Mouse (Mus musculus): ENCODE data around the gene Farsb. TPM values are rescaled to one million over a fixed set of nuclear protein-coding genes. Genes with fewer than 3 reads are reported as not detected.

Gene Farsb
- polyA plus RNA-seq, 1 experiment from 2014 or later = 120 TPM

- no peaks in the 10 kb centered on the region for H3K9me3 ChIP-seq (replicated peaks)
- H3K9ac ChIP-seq = no peak overlapping the region
- H3K27me3 ChIP-seq = 0 out of 2 replicates have a peak, but pooled peaks cover 5% of the 10 kb centered on the region
- H3K36me3 ChIP-seq = no peaks in the 10 kb centered on the region
- WGBS = 98% methylated on average over 4 of the region's 4 CpGs
- H3K4me2 ChIP-seq (replicated peaks) = no peak overlapping the region
- ATAC-seq (ENCODE audit: low FRiP score) = no peak
- H3K4me1 ChIP-seq = peaks cover under 1% of the 10 kb centered on the region; the same call in 1 of the 2 replicates
- no peak overlapping the region for H3K4me3 ChIP-seq
- H3K27ac ChIP-seq = no peak overlapping the region
Measured at GRCm38 (mm10) chr1:78401413-78401812, 87.3 kb downstream of the Farsb start.

GRCm38 (mm10) chr1:78399755-78400154 is 88.9 kb downstream of the Farsb start:
- Histone ChIP-seq H3K4me3 (no peak overlapping the region), H3K27me3 (0 out of 2 replicates have a peak, but pooled peaks cover 5% of the 10 kb centered on the region), H3K9me3 (replicated peaks) (no peaks in the 10 kb centered on the region), H3K4me1 (peaks cover 10% of the 10 kb centered on the region), H3K27ac (no peak overlapping the region), H3K9ac (no peak overlapping the region), H3K4me2 (replicated peaks) (no peak overlapping the region), H3K36me3 (no peaks in the 10 kb centered on the region)
- 91% methylated on average over 3 of the region's 3 CpGs for WGBS
- no peak for ATAC-seq (ENCODE audit: low FRiP score)

GRCm38 (mm10) chr1:78396320-78396913 is 92.3 kb downstream of the Farsb start:
- H3K4me1 ChIP-seq = peaks cover 10% of the 10 kb centered on the region
- H3K4me3 ChIP-seq = no peak overlapping the region
- H3K9me3 ChIP-seq (replicated peaks) = no peaks in the 10 kb centered on the region
- no peak overlapping the region for H3K27ac ChIP-seq
- no peak overlapping the region for H3K9ac ChIP-seq
- 0 out of 2 replicates have a peak, but pooled peaks cover 5% of the 10 kb centered on the region for H3K27me3 ChIP-seq
- no peaks in the 10 kb centered on the region for H3K36me3 ChIP-seq
- no peak overlapping the region for H3K4me2 ChIP-seq (replicated peaks)
- no peak for ATAC-seq (ENCODE audit: low FRiP score)
- 43% methylated on average over 8 of the region's 8 CpGs for WGBS

- Histone ChIP-seq H3K4me3 (no peak overlapping the region), H3K4me1 (peaks cover 10% of the 10 kb centered on the region), H3K27me3 (0 out of 2 replicates have a peak, but pooled peaks cover 5% of the 10 kb centered on the region), H3K36me3 (no peaks in the 10 kb centered on the region), H3K9me3 (replicated peaks) (no peaks in the 10 kb centered on the region), H3K27ac (no peak overlapping the region), H3K9ac (no peak overlapping the region), H3K4me2 (replicated peaks) (no peak overlapping the region)
- ATAC-seq (ENCODE audit: low FRiP score) = peak; percentile 63
- WGBS = 28% methylated on average over 6 of the region's 6 CpGs
Measured at GRCm38 (mm10) chr1:78395737-78396136, 93.0 kb downstream of the Farsb start.

- H3K9me3 ChIP-seq (replicated peaks) = no peaks in the 10 kb centered on the region
- no peaks in the 10 kb centered on the region for H3K36me3 ChIP-seq
- no peak overlapping the region for H3K4me3 ChIP-seq
- no peak overlapping the region for H3K4me2 ChIP-seq (replicated peaks)
- WGBS = 67% methylated on average over 8 of the region's 8 CpGs
- no peak overlapping the region for H3K27ac ChIP-seq
- H3K27me3 ChIP-seq = 0 out of 2 replicates have a peak, but pooled peaks cover 5% of the 10 kb centered on the region
- H3K9ac ChIP-seq = no peak overlapping the region
- H3K4me1 ChIP-seq = peaks cover 10% of the 10 kb centered on the region
- ATAC-seq (ENCODE audit: low FRiP score) = no peak
Measured at GRCm38 (mm10) chr1:78395191-78395735, 93.4 kb downstream of the Farsb start.

- H3K4me3 ChIP-seq = no peak overlapping the region
- no peaks in the 10 kb centered on the region for H3K36me3 ChIP-seq
- H3K9ac ChIP-seq = no peak overlapping the region
- no peak overlapping the region for H3K27ac ChIP-seq
- no peak for ATAC-seq (ENCODE audit: low FRiP score)
- no peak overlapping the region for H3K4me2 ChIP-seq (replicated peaks)
- H3K4me1 ChIP-seq = peaks cover 3% of the 10 kb centered on the region; the same call in 1 of the 2 replicates
- 13% methylated on average over 3 of the region's 3 CpGs for WGBS
- H3K27me3 ChIP-seq = no peaks in the 10 kb centered on the region
- no peaks in the 10 kb centered on the region for H3K9me3 ChIP-seq (replicated peaks)
Measured at GRCm38 (mm10) chr1:78388848-78389247, 99.8 kb downstream of the Farsb start.

GRCm38 (mm10) chr1:78387854-78388253 is 100.8 kb downstream of the Farsb start:
- ATAC-seq (ENCODE audit: low FRiP score) = no peak
- H3K9me3 ChIP-seq (replicated peaks) = no peaks in the 10 kb centered on the region
- no peak overlapping the region for H3K4me2 ChIP-seq (replicated peaks)
- no peaks in the 10 kb centered on the region for H3K36me3 ChIP-seq
- no peak overlapping the region for H3K27ac ChIP-seq
- H3K27me3 ChIP-seq = no peaks in the 10 kb centered on the region
- H3K4me3 ChIP-seq = no peak overlapping the region
- peaks cover 3% of the 10 kb centered on the region; the same call in 1 of the 2 replicates for H3K4me1 ChIP-seq
- H3K9ac ChIP-seq = no peak overlapping the region
- WGBS = 50% methylated on average over 4 of the region's 4 CpGs

- no peaks in the 10 kb centered on the region for H3K9me3 ChIP-seq (replicated peaks)
- H3K27me3 ChIP-seq = no peaks in the 10 kb centered on the region
- no peaks in the 10 kb centered on the region for H3K4me1 ChIP-seq
- no peak overlapping the region for H3K9ac ChIP-seq
- no peak overlapping the region for H3K4me2 ChIP-seq (replicated peaks)
- ATAC-seq (ENCODE audit: low FRiP score) = no peak
- 88% methylated on average over 4 of the region's 4 CpGs for WGBS
- H3K4me3 ChIP-seq = no peak overlapping the region
- no peaks in the 10 kb centered on the region for H3K36me3 ChIP-seq
- H3K27ac ChIP-seq = no peak overlapping the region
Measured at GRCm38 (mm10) chr1:78380950-78381349, 107.7 kb downstream of the Farsb start.

GRCm38 (mm10) chr1:78375058-78375457 is 113.6 kb downstream of the Farsb start:
- Histone ChIP-seq H3K9me3 (replicated peaks) (0 out of 2 replicates have a peak, but pooled peaks cover 11% of the 10 kb centered on the region), H3K4me1 (0 out of 2 replicates have a peak, but pooled peaks cover 3% of the 10 kb centered on the region), H3K36me3 (no peaks in the 10 kb centered on the region), H3K4me3 (no peak overlapping the region), H3K4me2 (replicated peaks) (no peak overlapping the region), H3K27me3 (no peaks in the 10 kb centered on the region), H3K9ac (no peak overlapping the region), H3K27ac (no peak overlapping the region)
- no peak for ATAC-seq (ENCODE audit: low FRiP score)
- WGBS = 91% methylated on average over 3 of the region's 3 CpGs

GRCm38 (mm10) chr1:78373836-78374235 is 114.9 kb downstream of the Farsb start:
- H3K4me3 ChIP-seq = no peak overlapping the region
- no peaks in the 10 kb centered on the region for H3K36me3 ChIP-seq
- ATAC-seq (ENCODE audit: low FRiP score) = no peak
- no peak overlapping the region for H3K9ac ChIP-seq
- 88% methylated on average over 5 of the region's 5 CpGs for WGBS
- no peak overlapping the region for H3K27ac ChIP-seq
- H3K4me2 ChIP-seq (replicated peaks) = no peak overlapping the region
- H3K9me3 ChIP-seq (replicated peaks) = 0 out of 2 replicates have a peak, but pooled peaks cover 11% of the 10 kb centered on the region
- no peaks in the 10 kb centered on the region for H3K27me3 ChIP-seq
- 0 out of 2 replicates have a peak, but pooled peaks cover 3% of the 10 kb centered on the region for H3K4me1 ChIP-seq

- H3K36me3 ChIP-seq = no peaks in the 10 kb centered on the region
- H3K27ac ChIP-seq = no peak overlapping the region
- 96% methylated on average over 9 of the region's 9 CpGs for WGBS
Measured at GRCm38 (mm10) chr1:78372316-78372715, 116.4 kb downstream of the Farsb start.

GRCm38 (mm10) chr1:78371569-78372236 is 117.0 kb downstream of the Farsb start:
- Histone ChIP-seq H3K9me3 (replicated peaks) (0 out of 2 replicates have a peak, but pooled peaks cover 11% of the 10 kb centered on the region), H3K27me3 (no peaks in the 10 kb centered on the region), H3K4me1 (0 out of 2 replicates have a peak, but pooled peaks cover 3% of the 10 kb centered on the region), H3K9ac (no peak overlapping the region), H3K27ac (no peak overlapping the region), H3K36me3 (no peaks in the 10 kb centered on the region), H3K4me2 (replicated peaks) (no peak overlapping the region), H3K4me3 (no peak overlapping the region)
- 81% methylated on average over 2 of the region's 2 CpGs for WGBS
- no peak for ATAC-seq (ENCODE audit: low FRiP score)

More at GRCm38 (mm10) chr1:78372316-78372715, 116.4 kb downstream of the Farsb start:
- H3K4me2 ChIP-seq (replicated peaks) = no peak overlapping the region
- H3K9me3 ChIP-seq (replicated peaks) = 0 out of 2 replicates have a peak, but pooled peaks cover 11% of the 10 kb centered on the region
- H3K4me3 ChIP-seq = no peak overlapping the region
- H3K4me1 ChIP-seq = 0 out of 2 replicates have a peak, but pooled peaks cover 3% of the 10 kb centered on the region
- ATAC-seq (ENCODE audit: low FRiP score) = no peak
- no peak overlapping the region for H3K9ac ChIP-seq
- no peaks in the 10 kb centered on the region for H3K27me3 ChIP-seq
